Mouse (Mus musculus) forebrain, embryonic 14.5 days (tissue): ENCODE results near the gene Cdc42ep4. TPM values are rescaled to one million over a fixed set of nuclear protein-coding genes. Genes with fewer than 3 reads are reported as not detected.

ENCODE experiments used
- ATAC-seq: fragments of 200-750 bp; cut with Nextera tagmentation; 2 replicates; pipeline ENCODE4 v1.8.0; 2017; ENCODE audit warnings: mild to moderate bottlenecking, moderate library complexity
- DNase-seq: peaks from one replicate; pipeline ENCODE4 v3.0.0-alpha.2; 2015; ENCODE audit warnings: low spot score
- H3K27ac ChIP-seq: fragments of 300-500 bp; sonication (generic); 2 replicates; pipeline ENCODE4 v1.5.1; 2014; ENCODE audit warnings: low read depth, mild to moderate bottlenecking, control low read depth, low read length, moderate library complexity
- H3K27me3 ChIP-seq: fragments of 300-500 bp; sonication (generic); replicated peaks from 2 replicates; pipeline ENCODE4 v1.6.1; 2014; ENCODE audit warnings: low read length, control low read depth, mixed read lengths; ENCODE audit not compliant: control insufficient read depth, insufficient read depth
- H3K36me3 ChIP-seq: fragments of 300-500 bp; sonication (generic); 2 replicates; pipeline ENCODE4 v1.6.1; 2014; ENCODE audit warnings: low read length, control low read depth; ENCODE audit not compliant: control insufficient read depth, insufficient read depth
- H3K4me1 ChIP-seq: fragments of 300-500 bp; sonication (generic); 2 replicates; pipeline ENCODE4 v1.6.1; 2014; ENCODE audit warnings: antibody characterized with exemption, low read length, control low read depth; ENCODE audit not compliant: control insufficient read depth, insufficient read depth
- H3K4me2 ChIP-seq: fragments of 300-500 bp; sonication (generic); 2 replicates; pipeline ENCODE4 v1.6.1; 2014; ENCODE audit warnings: mild to moderate bottlenecking, control low read depth, low read length
- H3K4me3 ChIP-seq: fragments of 300-500 bp; sonication (generic); 2 replicates; pipeline ENCODE4 v1.5.1; 2014; ENCODE audit warnings: low read depth, low read length, control low read depth
- H3K9ac ChIP-seq: fragments of 300-500 bp; sonication (generic); 2 replicates; pipeline ENCODE4 v1.6.1; 2014; ENCODE audit warnings: mild to moderate bottlenecking, low read length, control low read depth, moderate library complexity
- H3K9me3 ChIP-seq: fragments of 300-500 bp; sonication (generic); replicated peaks from 2 replicates; pipeline ENCODE4 v1.6.1; 2016; ENCODE audit warnings: low read length, control low read depth, mixed read lengths; ENCODE audit not compliant: control insufficient read depth
- WGBS: fragments of 180-500 bp; shearing (Covaris S2); extraction: QIAGEN DNeasy Blood & Tissue Kit; methylation state at CpG from one replicate; pipeline ENCODE4 v1.1.7; 2014; 5-methylcytosine and 5-hydroxymethylcytosine counted together
- polyA plus RNA-seq: library from polyadenylated mRNA; unstranded; fragments of >200 nt; fragmentation: Nextera tagmentation; extraction: Ambion mirVana; gene quantifications from 2 replicates; pipeline ENCODE4 v1.2.1, GENCODE M21; 2014

Cdc42ep4 gene
- polyA plus RNA-seq, 1 experiment from 2014 or later = 52.4 TPM

DNA sequence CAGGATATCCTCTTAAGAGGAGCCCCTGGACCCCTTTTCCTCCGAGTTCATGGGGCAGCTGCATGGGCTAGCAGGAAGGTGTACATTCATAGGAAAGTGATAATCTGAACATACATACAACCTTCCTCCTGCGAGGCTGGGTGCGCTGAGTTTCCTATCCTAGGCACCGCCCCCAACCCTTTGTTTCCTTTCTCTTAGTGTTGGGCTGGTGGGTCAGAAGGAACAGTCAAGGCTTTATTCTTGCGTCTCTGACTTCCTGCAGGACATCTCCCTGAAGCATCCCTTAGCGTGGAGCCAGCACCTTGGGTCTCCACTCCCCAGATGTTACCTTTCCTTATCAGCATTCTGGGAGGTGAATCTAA is 28.0 kb upstream of the Cdc42ep4 start:
- no peaks in the 10 kb centered on the region for H3K27me3 ChIP-seq
- no peak overlapping the region for H3K4me2 ChIP-seq
- peaks cover 16% of the 10 kb centered on the region for H3K4me1 ChIP-seq
- H3K9me3 ChIP-seq = no peaks in the 10 kb centered on the region
- H3K9ac ChIP-seq = no peak overlapping the region
- 12% methylated on average over 6 of the region's 6 CpGs for WGBS
- DNase-seq (no peak), ATAC-seq (no peak)
- H3K4me3 ChIP-seq = no peak overlapping the region
- H3K36me3 ChIP-seq = no peaks in the 10 kb centered on the region
- H3K27ac ChIP-seq = no peak overlapping the region

DNA sequence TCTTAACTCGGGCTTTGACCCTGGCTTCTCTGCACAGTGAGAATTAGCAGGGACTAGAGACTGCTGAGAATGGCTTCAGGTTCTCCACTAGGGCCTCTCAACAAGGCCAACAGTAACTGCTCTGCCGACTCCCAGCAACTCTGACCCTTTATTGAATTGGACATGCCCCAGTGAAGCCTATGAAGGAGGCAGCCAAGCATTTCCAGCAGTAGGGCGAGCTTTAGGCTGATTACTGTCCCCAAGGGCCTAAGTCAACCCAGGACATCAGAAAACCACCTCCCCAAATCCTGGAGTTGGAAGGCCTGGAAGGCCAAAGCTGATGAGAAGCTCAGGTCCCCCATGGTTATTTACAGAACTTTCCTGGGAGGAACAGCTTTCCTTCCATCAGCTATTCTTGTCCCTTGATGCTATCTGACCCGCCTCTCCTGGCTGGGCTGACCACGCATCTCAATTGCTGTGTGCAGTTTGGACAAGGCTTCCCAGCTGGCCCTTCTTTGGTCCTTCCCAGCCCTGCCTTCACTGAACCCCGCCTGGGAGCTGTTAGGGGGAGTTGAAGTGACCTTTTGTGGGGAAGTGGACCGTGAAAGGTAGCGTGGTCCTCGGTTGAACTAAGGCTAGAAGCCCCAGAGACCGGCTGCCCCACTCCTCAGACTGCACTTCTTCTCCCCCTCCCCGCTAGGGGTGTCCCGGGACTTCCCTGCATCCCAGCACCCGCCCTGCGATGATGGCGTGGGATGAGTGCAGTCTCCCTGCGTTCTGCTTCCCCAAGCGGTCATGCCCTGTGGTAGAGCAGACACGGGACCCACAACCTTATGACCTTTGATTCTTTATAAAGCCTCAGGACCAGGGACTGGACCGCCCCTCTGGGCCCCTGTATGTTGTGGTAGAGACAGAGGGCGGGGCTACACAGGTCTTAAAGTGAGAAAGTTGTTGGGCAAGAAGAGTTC is 27.3 kb upstream of the Cdc42ep4 start:
- Histone ChIP-seq H3K9me3 (no peaks in the 10 kb centered on the region), H3K9ac (no peak overlapping the region), H3K36me3 (no peaks in the 10 kb centered on the region), H3K27me3 (no peaks in the 10 kb centered on the region), H3K4me1 (peaks cover 12% of the 10 kb centered on the region), H3K27ac (no peak overlapping the region), H3K4me2 (no peak overlapping the region), H3K4me3 (no peak overlapping the region)
- no peak for ATAC-seq
- 18% methylated on average over 20 of the region's 20 CpGs for WGBS
- DNase-seq = no peak

DNA sequence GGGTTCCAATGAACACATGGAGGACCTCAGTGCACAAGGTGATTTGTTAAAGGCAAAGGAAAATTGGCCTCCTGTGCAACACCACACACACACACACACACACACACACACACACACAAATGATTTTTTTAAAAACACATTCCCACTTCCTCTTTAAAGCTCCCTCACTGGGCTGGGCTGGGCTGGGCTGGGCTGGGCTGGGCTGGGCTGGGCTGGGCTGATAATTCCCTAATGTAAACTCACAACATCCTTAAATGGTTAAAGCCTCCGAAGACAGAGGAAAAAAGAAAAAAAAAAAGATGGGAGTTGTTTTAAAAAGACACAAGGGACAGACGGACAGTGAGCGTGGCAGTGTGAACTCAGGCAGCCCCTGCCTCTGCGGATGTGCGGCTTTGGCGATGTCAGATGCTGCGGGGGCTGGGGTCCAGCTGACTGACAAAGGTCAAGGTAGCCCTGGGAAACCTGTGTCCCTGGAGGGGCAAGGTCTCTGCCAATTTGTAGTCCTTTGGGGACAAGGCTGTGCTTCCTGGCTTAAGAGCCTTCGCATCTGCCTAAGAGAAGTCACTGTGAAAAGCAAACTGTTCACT is 26.3 kb upstream of the Cdc42ep4 start:
- ATAC-seq (no peak), DNase-seq (no peak)
- Histone ChIP-seq H3K9ac (no peak overlapping the region), H3K9me3 (no peaks in the 10 kb centered on the region), H3K27me3 (no peaks in the 10 kb centered on the region), H3K4me1 (peaks cover 12% of the 10 kb centered on the region), H3K4me2 (no peak overlapping the region), H3K4me3 (no peak overlapping the region), H3K36me3 (no peaks in the 10 kb centered on the region), H3K27ac (no peak overlapping the region)
- 73% methylated on average over 8 of the region's 8 CpGs for WGBS

DNA sequence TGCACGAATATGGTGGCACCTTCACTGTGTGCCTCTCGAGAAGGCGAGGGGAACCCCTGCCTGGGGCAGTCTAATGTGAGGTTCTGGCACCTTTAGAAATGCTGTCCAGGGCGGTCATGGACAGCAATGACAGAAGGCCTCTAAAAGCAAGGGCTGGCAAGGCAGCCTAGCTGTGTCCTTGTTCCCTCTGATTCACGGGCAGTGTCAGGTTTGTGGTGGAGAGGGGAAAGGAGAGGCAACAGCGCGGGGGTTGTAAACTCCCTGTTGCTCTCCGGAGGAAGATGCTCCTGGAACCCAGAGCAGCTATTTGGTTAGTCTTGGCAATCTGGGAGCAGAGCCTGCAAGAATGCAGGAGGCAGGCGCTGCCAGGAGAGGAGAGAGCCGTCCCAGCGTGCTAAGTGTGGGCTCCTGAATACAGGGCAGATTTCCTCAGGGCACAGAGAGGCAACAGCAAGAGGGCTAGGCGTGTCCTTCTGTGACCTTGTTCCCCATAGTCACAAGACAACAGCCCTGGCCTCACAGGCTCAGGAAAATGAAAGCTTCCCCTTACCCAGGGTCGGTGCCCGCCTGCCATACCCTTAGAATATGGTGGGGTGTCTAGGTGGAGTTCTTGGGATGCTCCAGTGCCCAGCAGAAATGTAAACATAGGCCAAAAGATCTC is 25.3 kb upstream of the Cdc42ep4 start:
- H3K4me2 ChIP-seq = no peak overlapping the region
- H3K9ac ChIP-seq = no peak overlapping the region
- no peak overlapping the region for H3K27ac ChIP-seq
- WGBS = 75% methylated on average over 14 of the region's 14 CpGs
- DNase-seq (no peak), ATAC-seq (no peak)
- H3K4me3 ChIP-seq = no peak overlapping the region
- H3K9me3 ChIP-seq = no peaks in the 10 kb centered on the region
- no peaks in the 10 kb centered on the region for H3K27me3 ChIP-seq
- H3K4me1 ChIP-seq = peaks cover 6% of the 10 kb centered on the region; the same call in 1 of the 2 replicates
- H3K36me3 ChIP-seq = no peaks in the 10 kb centered on the region

DNA sequence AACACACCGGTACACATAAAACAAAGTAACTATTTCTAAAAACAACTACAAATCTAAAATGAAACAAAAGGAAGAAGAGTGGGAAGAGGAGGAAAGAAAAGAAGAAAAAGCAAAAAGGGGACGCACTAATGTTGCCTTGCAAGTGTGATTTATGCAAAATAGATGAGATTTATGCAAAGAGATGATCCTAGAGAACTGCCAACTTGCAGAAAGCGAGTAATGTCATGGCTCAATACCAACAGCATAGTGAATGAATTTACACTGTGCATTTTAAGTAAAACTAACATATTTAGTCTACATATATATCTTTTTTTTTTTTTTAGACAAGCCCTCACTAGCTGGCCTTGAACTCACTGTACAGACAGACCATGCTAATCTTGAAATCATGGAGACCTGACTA is 23.1 kb upstream of the Cdc42ep4 start:
- H3K4me3 ChIP-seq = no peak overlapping the region
- H3K9me3 ChIP-seq = no peaks in the 10 kb centered on the region
- H3K9ac ChIP-seq = no peak overlapping the region
- H3K36me3 ChIP-seq = no peaks in the 10 kb centered on the region
- peaks cover 6% of the 10 kb centered on the region; the same call in 1 of the 2 replicates for H3K4me1 ChIP-seq
- 76% methylated on average over 3 of the region's 3 CpGs for WGBS
- no peak overlapping the region for H3K27ac ChIP-seq
- ATAC-seq (no peak), DNase-seq (peak; percentile 43)
- no peak overlapping the region for H3K4me2 ChIP-seq
- no peaks in the 10 kb centered on the region for H3K27me3 ChIP-seq

DNA sequence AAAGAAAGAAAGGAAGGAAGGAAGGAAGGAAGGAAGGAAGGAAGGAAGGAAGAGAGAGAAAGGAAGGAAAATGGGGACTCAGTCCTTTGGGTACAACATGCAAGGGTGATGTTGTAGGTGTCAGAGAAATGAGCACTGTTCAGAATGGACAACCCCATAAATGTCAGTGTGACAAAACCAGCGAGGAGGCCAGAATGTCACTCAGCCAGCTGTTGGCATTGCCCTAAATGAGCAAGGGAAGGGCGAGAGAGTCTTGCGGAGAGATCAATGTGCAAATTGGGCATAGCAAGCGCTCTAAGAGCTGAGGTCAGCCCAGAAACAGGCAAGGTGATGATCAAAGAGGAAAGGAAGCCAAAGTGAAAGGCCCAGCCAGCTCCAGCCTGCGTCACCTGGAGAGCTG is 21.5 kb upstream of the Cdc42ep4 start:
- Histone ChIP-seq H3K27ac (no peak overlapping the region), H3K4me2 (no peak overlapping the region), H3K4me1 (no peaks in the 10 kb centered on the region), H3K9me3 (no peaks in the 10 kb centered on the region), H3K9ac (no peak overlapping the region), H3K27me3 (no peaks in the 10 kb centered on the region), H3K4me3 (no peak overlapping the region), H3K36me3 (no peaks in the 10 kb centered on the region)
- 83% methylated on average over 5 of the region's 5 CpGs for WGBS
- DNase-seq (no peak), ATAC-seq (no peak)

DNA sequence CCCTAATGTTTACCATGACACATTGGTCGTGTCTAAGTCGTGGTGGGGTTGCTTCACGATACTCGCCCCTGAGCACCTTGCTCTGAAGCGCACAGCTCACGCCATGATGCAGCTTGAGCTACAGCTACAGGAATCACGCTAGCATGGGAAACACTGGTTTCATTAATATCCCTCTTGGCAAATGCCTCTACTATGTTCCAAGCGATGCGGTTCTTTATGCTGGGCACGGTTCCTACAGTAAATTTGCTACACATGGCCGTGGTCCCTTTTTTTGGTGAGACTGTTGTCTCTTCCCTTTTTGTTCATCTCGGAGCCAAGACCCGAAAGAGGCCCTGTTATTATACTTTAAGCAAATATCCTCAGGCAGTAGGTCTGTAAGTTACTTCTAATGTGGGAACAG is 19.5 kb upstream of the Cdc42ep4 start:
- Histone ChIP-seq H3K9ac (no peak overlapping the region), H3K36me3 (no peaks in the 10 kb centered on the region), H3K27me3 (no peaks in the 10 kb centered on the region), H3K4me2 (no peak overlapping the region), H3K4me3 (no peak overlapping the region), H3K9me3 (no peaks in the 10 kb centered on the region), H3K27ac (no peak overlapping the region), H3K4me1 (no peaks in the 10 kb centered on the region)
- DNase-seq = no peak
- ATAC-seq = no peak
- 88% methylated on average over 13 of the region's 13 CpGs for WGBS

DNA sequence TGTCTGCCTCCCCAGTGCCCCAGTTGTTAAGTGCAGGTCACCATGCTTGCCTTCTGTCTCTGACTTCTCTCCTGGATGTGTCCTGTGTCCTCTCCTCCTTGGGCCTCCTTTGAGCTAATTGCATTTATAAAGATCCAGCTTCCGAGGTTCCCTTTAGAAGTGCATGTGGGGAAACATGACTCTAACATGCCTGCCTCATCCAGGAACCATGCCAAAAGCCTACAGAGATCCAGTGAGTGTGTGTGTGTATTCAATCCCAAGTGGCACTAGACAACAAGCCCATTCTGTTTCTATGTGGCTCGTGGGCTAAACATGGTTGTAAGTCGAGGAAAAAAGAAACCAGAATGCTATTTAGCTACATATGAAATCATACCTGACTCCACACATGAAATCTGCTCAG is 16.7 kb upstream of the Cdc42ep4 start:
- Histone ChIP-seq H3K9me3 (no peaks in the 10 kb centered on the region), H3K27me3 (no peaks in the 10 kb centered on the region), H3K4me1 (0 out of 2 replicates have a peak, but pooled peaks cover 4% of the 10 kb centered on the region), H3K4me2 (no peak overlapping the region), H3K9ac (no peak overlapping the region), H3K4me3 (no peak overlapping the region), H3K27ac (no peak overlapping the region), H3K36me3 (no peaks in the 10 kb centered on the region)
- DNase-seq (peak; percentile 55), ATAC-seq (no peak)
- 44% methylated on average over 3 of the region's 3 CpGs for WGBS

DNA sequence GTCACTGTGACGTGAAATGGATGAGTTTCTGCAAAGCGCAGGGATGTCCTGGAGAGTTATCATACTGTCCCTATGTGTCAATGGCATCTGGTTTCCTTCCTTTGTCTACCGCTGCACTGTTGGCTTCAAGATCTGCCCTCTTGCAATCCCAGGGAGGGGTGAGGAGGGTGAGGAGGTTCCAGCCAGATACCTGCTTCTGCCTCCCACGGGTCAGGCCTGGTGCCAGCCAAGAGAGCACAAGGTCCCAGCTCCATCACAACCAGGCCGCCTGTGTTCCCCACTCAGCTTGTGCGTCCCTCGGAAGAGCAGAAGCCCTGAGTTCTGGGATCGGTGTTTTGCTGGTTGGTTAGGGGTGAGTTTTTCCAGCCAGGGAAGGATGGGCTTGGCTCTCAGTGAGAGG is 15.6 kb upstream of the Cdc42ep4 start:
- Histone ChIP-seq H3K27me3 (no peaks in the 10 kb centered on the region), H3K4me1 (0 out of 2 replicates have a peak, but pooled peaks cover 4% of the 10 kb centered on the region), H3K4me2 (no peak overlapping the region), H3K4me3 (no peak overlapping the region), H3K36me3 (no peaks in the 10 kb centered on the region), H3K9ac (no peak overlapping the region), H3K27ac (no peak overlapping the region), H3K9me3 (no peaks in the 10 kb centered on the region)
- ATAC-seq = no peak
- 68% methylated on average over 8 of the region's 8 CpGs for WGBS
- DNase-seq = no peak
